Mouse (Mus musculus) urinary bladder, postnatal 36 days (tissue): Measurements from ENCODE around the gene Wnt7b.

ENCODE experiments used
- DNase-seq, 2 experiments: peaks; one replicate each; pipeline ENCODE4 v3.0.0; 2022; ENCODE audit warnings: low spot score in 2 of 2, mixed read lengths in 1 of 2

Gene Wnt7b

GRCm38 (mm10) chr15:85601202-85601601 lies 18.9 kb upstream of the Wnt7b start:
- no peak for DNase-seq

GRCm38 (mm10) chr15:85600696-85601094 lies 18.4 kb upstream of the Wnt7b start:
- no peak for DNase-seq

DNA sequence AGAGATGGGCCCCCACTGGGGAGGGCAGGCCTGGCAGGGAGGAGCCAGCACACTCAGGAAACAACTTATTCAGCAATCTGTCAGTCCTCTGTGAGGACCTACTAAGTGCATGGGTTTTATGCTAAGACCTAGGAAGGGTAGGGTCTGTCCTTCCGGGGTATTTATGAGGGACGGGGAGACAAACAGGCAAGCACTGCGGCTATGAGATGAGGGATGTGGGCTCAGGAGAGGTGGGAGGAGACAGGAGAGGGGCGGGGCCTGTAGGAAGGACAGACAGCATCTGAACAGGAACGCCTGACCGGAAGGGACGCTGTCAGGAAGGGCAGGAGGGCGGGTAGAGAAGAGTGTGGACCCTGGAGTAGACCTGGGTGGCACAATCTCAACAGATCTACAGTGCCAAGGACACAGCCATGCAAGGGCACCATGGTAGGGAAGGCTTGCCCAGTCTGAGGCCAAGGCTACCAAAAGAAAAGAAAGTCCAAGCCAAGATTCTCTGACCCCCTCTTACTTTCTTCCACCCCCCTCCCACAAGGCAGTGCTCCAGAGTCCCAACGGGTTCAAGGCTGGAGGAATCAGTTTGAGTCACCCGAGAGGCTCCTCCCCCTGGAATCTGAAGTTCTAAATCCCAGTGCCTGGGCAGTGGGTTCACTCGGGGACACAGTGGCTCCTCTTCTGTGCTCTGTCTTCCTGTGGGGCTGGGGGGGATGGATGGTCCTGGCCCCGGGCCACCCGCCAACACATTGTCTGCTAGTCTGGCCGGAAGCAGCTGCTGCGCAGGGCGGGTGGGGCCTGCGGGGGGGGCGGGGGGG lies 17.8 kb upstream of the Wnt7b start:
- DNase-seq = peak; percentile 46 to 71

GRCm38 (mm10) chr15:85598984-85599886 lies 17.0 kb upstream of the Wnt7b start:
- DNase-seq = peak; percentile 58 to 76

DNA sequence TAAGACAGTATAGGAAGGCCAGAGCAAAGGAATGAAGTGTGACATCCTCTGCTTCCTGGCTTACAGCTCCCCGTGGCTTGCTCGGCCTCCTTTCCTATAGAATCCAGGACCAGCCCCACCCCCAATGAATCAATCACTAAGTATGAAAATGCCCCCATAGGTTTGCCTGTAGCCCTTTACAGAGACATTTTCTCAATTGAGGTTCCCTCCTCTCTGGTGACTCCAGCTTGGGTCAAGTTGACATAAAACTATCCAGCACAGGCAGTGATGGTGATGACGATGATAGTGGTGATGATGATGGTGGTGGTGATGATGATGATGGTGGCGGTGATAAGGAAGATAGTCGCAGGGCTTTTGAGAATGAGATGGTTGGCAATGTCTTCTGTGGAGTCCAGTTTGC lies 16.2 kb upstream of the Wnt7b start:
- DNase-seq = no peak

GRCm38 (mm10) chr15:85597403-85597802 lies 15.1 kb upstream of the Wnt7b start:
- DNase-seq = no peak

DNA sequence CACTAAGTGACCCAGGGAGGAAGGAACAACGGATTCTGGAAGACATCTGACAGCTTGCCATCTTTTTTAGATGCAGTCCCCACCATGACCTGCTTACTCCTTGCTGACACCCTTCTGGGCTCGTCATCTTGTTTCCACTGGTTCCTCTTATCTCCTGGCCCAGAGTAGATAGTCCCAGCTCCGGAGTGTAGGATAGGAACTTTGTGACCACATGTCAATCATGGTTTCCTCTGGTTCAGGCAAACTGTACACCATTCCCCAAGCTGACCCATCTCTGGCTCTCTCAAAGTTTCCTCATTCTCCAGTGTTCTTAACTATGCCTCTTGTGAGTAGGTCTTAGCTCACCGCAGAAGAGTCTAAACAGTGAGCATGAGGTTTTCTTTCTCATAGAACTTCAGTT lies 10.4 kb upstream of the Wnt7b start:
- no peak for DNase-seq

DNA sequence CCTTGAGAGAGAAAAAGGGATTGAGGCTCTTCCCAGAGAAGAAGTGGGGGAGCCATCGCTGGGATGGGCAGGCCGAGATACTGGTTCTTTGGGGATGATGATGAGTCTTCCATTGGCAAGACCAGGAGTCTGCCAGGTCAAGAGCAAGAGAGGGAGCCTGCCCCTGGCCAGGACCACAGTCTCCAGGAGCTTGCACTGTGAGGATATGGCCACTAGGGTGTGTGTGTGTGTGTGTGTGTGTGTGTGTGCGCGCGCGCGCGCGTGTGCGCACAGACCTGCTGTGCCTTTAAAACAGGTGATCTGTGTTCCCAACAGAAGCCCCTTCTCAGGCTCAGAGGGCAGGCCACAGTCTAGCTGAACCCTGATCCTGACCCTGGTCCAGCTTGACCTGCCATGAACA lies 8.6 kb upstream of the Wnt7b start:
- no peak for DNase-seq

DNA sequence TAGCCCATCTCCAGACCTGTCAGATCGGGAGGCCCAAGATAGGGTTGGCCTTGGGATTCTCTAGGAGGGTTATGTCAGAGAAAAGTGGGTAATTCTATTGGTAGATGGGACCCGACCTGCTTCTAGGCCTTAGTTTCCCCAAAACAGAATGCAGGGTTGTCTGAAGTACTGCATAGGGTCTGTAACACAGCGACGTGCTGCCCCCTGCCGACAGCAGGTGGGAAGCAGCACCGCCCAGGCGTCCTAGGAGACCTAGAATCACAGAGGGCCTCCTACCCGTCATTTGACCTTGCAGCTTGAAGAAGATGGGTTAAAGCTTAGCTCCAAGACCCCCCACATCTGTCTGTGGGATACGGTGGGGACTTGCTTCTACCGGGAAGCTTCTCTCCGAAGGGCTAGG lies 1.2 kb upstream of the Wnt7b start:
- DNase-seq = peak in 1 of 2 experiments; percentile 57

- DNase-seq = peak; percentile 65 to 79
Measured at GRCm38 (mm10) chr15:85583024-85583423, 751 bp upstream of the Wnt7b start.

DNA sequence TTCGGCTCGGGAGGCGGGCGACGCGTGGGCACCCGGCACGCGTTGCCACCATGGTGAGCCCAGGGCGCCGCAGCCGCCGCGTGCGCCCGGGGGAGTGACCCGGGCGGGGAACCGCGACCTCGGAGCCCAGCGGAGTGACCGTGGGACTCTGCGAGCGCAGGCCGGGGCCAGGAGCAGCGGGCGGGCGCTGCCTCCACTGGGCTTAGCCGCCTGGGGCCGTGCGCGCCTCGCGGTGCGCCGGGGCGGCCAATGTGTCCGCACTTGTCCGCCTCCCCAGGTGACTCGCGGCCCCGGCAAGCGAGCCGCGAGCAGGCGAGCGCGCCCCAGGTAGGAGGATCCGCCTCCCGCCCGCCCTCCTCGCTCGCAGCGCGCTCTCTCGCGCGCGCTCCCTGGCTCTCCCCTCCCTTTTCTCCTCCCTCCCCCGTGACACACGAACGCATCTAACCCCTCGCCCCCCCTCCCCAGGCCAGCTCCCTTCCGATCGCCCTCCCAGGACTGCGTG lies 659 bp downstream of the Wnt7b start:
- peak; percentile 30 to 38 for DNase-seq

- DNase-seq = peak in 1 of 2 experiments; percentile 30
Measured at GRCm38 (mm10) chr15:85580934-85581562, 1.2 kb downstream of the Wnt7b start.

- DNase-seq = peak; percentile 57 to 59
Measured at GRCm38 (mm10) chr15:85580483-85580882, 1.8 kb downstream of the Wnt7b start.

- DNase-seq = no peak
Measured at GRCm38 (mm10) chr15:85577583-85578460, 4.5 kb downstream of the Wnt7b start.

GRCm38 (mm10) chr15:85576511-85577440 lies 5.5 kb downstream of the Wnt7b start:
- no peak for DNase-seq

DNA sequence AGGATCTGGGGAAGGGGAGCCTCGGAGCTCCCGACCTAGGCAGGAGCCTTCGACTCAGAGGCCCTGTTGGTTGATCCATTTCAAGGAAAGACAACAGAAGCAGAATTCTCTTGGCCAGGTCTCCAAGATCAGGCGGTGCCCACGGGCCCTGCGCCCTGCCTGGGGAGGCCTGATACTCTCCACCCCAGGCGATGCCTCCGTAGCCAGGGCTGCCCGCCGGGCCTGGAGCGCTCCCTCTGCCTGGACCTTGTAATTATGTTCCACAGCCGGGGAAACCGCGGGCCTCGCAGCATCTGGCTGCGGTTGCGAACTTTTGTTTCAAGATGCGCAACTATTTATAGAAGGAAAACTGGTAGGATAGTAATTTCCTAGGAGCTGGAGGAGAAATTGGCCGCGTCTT lies 6.2 kb downstream of the Wnt7b start:
- DNase-seq = no peak

- DNase-seq = peak in 1 of 2 experiments; percentile 23
Measured at GRCm38 (mm10) chr15:85574558-85574957, 7.7 kb downstream of the Wnt7b start.

- no peak for DNase-seq
Measured at GRCm38 (mm10) chr15:85574086-85574485, 8.2 kb downstream of the Wnt7b start.

GRCm38 (mm10) chr15:85572619-85573254 lies 9.5 kb downstream of the Wnt7b start:
- DNase-seq = no peak
